Mouse (Mus musculus) erythroblast, adult 5-6 weeks (primary cell): ENCODE results near the gene Elavl4. TPM values are rescaled to one million over a fixed set of nuclear protein-coding genes. Genes with fewer than 3 reads are reported as not detected.

Experiments used
- ATAC-seq: replicated peaks from 2 replicates; pipeline ENCODE4 v1.8.0; 2016; ENCODE audit warnings: moderate number of reproducible peaks, mild to moderate bottlenecking, moderate TSS enrichment, inconsistent platforms; ENCODE audit not compliant: poor library complexity, low FRiP score, severe bottlenecking
- total RNA-seq, 2 experiments: library from RNA; stranded (forward) in 1 of 2; stranded (reverse) in 1 of 2; fragments of 150-400 nt in 1 of 2; fragments of 200-764, 138-1000 nt in 1 of 2; gene quantifications; 2 replicates each; pipeline versions ENCODE4 v1.2.3 to v1.2.4; 2015 to 2017; ENCODE audit warnings: low replicate concordance in 2 of 2

Gene Elavl4
- total RNA-seq (2015; ENCODE audit: low replicate concordance) (not detected in 2 replicates), total RNA-seq (2017; ENCODE audit: low replicate concordance) (not detected in 2 replicates)

GRCm38 (mm10) chr4:110351178-110352000 lies at the start of gene Elavl4:
Gene Elavl4, minus strand, starts transcription at chr4:110351909.
- no peak for ATAC-seq

- ATAC-seq = no peak
Measured at GRCm38 (mm10) chr4:110397618-110398045, 45.9 kb upstream of the Elavl4 start, which contains the start of gene Agbl4. Gene Agbl4, plus strand, starts transcription at chr4:110397661.

GRCm38 (mm10) chr4:110396221-110396620 lies 44.5 kb upstream of the Elavl4 start:
- no peak for ATAC-seq

GRCm38 (mm10) chr4:110360568-110360967 lies 8.9 kb upstream of the Elavl4 start:
- ATAC-seq = no peak

- ATAC-seq = no peak
Measured at GRCm38 (mm10) chr4:110352001-110352369, 276 bp upstream of the Elavl4 start.

- no peak for ATAC-seq
Measured at GRCm38 (mm10) chr4:110350856-110351177, 892 bp downstream of the Elavl4 start.

- no peak for ATAC-seq
Measured at GRCm38 (mm10) chr4:110323912-110324311, 27.8 kb downstream of the Elavl4 start.

GRCm38 (mm10) chr4:110312126-110312525 lies 39.6 kb downstream of the Elavl4 start:
- ATAC-seq = no peak

- no peak for ATAC-seq
Measured at GRCm38 (mm10) chr4:110306972-110307371, 44.7 kb downstream of the Elavl4 start.

GRCm38 (mm10) chr4:110306559-110306958 lies 45.1 kb downstream of the Elavl4 start:
- no peak for ATAC-seq

GRCm38 (mm10) chr4:110295793-110296192 lies 55.9 kb downstream of the Elavl4 start:
- no peak for ATAC-seq

GRCm38 (mm10) chr4:110293238-110293637 lies 58.5 kb downstream of the Elavl4 start:
- ATAC-seq = no peak

- ATAC-seq = no peak
Measured at GRCm38 (mm10) chr4:110292471-110292870, 59.2 kb downstream of the Elavl4 start.

- no peak for ATAC-seq
Measured at GRCm38 (mm10) chr4:110290544-110291095, 61.1 kb downstream of the Elavl4 start.

GRCm38 (mm10) chr4:110290056-110290455 lies 61.7 kb downstream of the Elavl4 start:
- ATAC-seq = no peak

- ATAC-seq = no peak
Measured at GRCm38 (mm10) chr4:110287412-110288067, 64.2 kb downstream of the Elavl4 start.

GRCm38 (mm10) chr4:110286841-110287240 lies 64.9 kb downstream of the Elavl4 start:
- no peak for ATAC-seq

- ATAC-seq = no peak
Measured at GRCm38 (mm10) chr4:110286371-110286781, 65.3 kb downstream of the Elavl4 start.

GRCm38 (mm10) chr4:110285346-110286330 lies 66.1 kb downstream of the Elavl4 start:
- no peak for ATAC-seq

GRCm38 (mm10) chr4:110284446-110284845 lies 67.3 kb downstream of the Elavl4 start:
- ATAC-seq = no peak
